19 mouse cellular contexts compared by ENCODE assay signal in the genomic region with DNA sequence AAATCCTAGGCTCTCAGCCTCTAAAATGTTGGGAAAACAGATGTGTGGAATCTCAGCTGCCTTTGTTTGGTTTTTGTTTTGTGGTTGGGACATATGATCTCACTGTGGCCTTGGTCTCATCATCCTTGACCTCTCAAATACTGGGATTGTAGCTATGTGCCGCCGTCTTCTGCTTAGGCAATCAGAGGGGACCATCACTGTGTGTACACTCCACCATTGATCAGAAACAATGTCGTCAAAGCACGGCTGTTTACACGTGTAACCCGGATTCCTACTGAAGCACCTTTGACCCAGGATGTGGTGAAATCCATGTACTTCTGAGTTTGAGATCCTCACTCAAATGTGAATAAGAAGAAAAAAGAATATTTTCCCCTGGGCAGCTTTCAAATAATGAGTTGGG.
"Had no signal": no experiment of that assay in that cellular context is flagged by ENCODE, and none has a peak within 500 bp of the region (broad histone marks: within the 10 kb centered on the region; RNA-seq: fewer than 3 reads in every experiment).

No protein-coding gene starts in this region.

- H3K36me3 ChIP-seq: limb, embryonic 10.5 days; limb, embryonic 13.5 days; midbrain, embryonic 12.5 days; midbrain, embryonic 15.5 days; neural tube, embryonic 12.5 days; neural tube, embryonic 15.5 days had no signal

- H3K4me1 ChIP-seq: limb, embryonic 10.5 days; limb, embryonic 13.5 days; midbrain, embryonic 12.5 days; midbrain, embryonic 15.5 days; neural tube, embryonic 12.5 days; neural tube, embryonic 15.5 days had no signal

- H3K9me3 ChIP-seq: limb, embryonic 10.5 days; limb, embryonic 13.5 days; midbrain, embryonic 12.5 days; midbrain, embryonic 15.5 days; neural tube, embryonic 12.5 days; neural tube, embryonic 15.5 days had no signal

- H3K9ac ChIP-seq: limb, embryonic 13.5 days; midbrain, embryonic 12.5 days; midbrain, embryonic 15.5 days; neural tube, embryonic 12.5 days; neural tube, embryonic 15.5 days had no signal

- DNase-seq: kidney, adult 2 months; kidney, postnatal 25 days; layer of hippocampus, adult 9-11 months; right cerebral cortex, adult 18-20 months; right cerebral cortex, postnatal 14 days; right cerebral cortex, postnatal 4 days; thymus, adult 2 months; thymus, postnatal 14 days; thymus, postnatal 4 days had no signal

- ATAC-seq: intestine, postnatal 0 days; midbrain, embryonic 15.5 days had no signal

- H3K27me3 ChIP-seq: limb, embryonic 13.5 days; midbrain, embryonic 12.5 days; midbrain, embryonic 15.5 days; neural tube, embryonic 12.5 days; neural tube, embryonic 15.5 days had no signal

- H3K4me2 ChIP-seq: limb, embryonic 13.5 days; midbrain, embryonic 12.5 days; midbrain, embryonic 15.5 days; neural tube, embryonic 12.5 days; neural tube, embryonic 15.5 days had no signal

- H3K27ac ChIP-seq: kidney, postnatal 0 days; layer of hippocampus, adult 2 months; limb, embryonic 10.5 days; limb, embryonic 13.5 days; midbrain, embryonic 12.5 days; midbrain, embryonic 15.5 days; neural tube, embryonic 12.5 days; neural tube, embryonic 15.5 days; stomach, postnatal 0 days had no signal

- H3K4me3 ChIP-seq: layer of hippocampus, adult 2 months; limb, embryonic 10.5 days; limb, embryonic 13.5 days; midbrain, embryonic 12.5 days; midbrain, embryonic 15.5 days; neural tube, embryonic 12.5 days; neural tube, embryonic 15.5 days had no signal
